Mouse (Mus musculus): ENCODE data around the gene Gli1.

Gene Gli1

DNA sequence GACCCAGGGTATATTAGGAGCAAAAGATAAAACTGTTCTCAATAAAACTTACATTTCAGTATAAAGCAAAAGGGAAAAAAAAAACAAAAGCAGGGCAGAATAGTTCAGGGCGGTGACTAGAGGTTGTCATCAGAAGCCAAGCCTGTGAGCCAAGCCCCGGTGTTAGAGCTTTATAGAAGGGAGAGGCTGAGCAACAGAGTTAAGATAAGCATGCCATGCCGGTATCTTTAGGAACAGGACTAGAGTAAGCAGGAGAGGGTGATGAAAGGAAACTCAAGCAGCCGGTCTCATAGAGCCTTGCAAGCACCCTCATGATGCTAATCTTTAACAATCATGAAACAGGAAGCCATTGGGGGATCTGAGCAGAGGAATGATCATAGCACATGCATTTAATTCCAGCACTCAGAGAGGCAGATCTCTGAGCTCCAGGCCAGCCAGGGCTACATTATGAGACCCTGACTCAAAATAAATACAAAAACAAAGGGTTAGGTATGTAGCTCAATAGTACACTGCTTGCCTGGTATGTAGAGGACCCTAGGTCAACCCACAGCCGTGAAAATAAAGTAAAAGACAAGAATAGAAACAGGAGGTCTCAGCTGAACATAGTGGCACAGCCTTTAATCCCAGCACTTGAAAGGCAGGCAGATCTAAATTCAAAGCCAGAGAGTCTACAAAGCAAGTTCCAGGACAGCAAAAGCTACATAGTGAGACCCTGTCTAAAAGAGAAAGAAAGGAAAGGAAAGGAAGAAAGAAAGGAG is 49.7 kb downstream of the Gli1 start:
- no peak for DNase-seq (ENCODE audit: low spot score)

DNA sequence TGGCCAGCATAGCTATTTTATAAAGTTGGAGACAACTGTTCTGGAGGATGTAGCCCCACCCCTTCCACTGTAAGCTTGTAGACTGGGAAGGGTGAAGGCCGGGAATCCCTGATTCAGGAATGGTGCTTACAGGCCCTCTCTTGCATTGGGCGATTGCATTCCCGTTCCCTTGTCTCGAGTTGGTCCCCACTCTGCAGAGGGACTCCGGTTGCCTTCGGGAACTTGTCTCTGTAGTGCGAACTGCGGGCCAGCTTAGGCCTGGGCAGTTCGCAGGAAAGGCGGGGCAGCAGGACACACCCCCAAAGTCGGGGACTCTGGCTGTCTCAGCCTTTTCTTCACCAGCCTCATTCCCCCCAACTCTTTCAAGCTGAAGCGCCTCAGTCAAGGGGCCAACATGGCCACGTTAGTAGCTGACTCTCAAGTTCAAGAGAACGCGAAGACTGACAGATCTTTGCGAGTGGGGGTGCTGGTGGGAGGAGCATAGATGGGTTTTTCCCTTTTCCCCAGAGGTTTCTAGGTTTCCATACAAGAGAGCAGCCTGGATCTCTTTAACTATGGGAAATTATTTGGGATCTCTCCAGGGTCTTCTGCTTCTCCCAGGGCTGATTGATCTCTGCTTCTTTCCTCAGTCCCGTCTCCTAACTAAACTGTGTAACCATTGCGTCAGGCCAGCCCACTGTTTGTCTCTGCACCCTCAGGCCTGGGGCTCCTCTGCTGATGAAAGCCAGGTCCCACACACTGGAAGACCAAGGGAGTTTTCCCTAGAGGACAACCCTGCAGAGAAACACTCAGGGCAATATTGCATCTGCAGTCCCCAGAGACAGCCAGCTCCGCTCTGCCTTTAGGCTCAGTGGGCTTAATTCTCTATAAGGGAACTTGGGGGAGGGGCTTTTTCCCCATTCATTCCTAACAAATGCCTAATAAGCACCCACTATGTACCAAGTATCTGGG is 50.6 kb downstream of the Gli1 start:
- DNase-seq (ENCODE audit: low spot score): peak; percentile 65

DNA sequence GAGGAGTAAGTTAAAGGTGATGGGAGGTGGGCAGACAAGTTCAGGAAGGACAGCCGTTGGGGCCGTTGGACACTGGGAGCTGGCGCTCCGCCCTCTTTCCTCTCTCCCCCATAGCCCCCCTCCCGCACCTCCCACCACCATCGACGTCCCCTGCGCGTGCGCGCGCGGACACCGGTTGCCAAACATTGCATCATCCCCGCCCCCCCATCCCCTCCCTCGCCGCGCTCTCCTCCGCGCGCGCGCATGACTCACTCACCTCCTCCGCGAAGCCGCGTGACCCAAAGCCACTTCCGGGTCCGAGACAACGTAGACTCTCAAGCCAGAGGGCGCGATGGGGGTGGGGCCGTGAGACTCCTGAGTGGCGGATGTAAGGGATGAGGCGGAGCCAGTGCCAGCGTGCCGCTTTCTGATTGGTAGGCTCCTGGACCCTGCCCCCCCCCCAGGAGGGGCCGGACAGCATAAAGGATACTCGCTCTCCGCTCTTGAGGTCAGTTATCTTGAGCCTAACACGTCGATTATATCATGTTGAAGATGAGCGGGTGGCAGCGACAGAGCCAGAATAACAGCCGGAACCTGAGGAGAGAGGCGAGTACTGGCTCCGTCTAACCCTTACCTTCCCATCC is 51.4 kb downstream of the Gli1 start:
- DNase-seq (ENCODE audit: low spot score): peak; percentile 100

DNA sequence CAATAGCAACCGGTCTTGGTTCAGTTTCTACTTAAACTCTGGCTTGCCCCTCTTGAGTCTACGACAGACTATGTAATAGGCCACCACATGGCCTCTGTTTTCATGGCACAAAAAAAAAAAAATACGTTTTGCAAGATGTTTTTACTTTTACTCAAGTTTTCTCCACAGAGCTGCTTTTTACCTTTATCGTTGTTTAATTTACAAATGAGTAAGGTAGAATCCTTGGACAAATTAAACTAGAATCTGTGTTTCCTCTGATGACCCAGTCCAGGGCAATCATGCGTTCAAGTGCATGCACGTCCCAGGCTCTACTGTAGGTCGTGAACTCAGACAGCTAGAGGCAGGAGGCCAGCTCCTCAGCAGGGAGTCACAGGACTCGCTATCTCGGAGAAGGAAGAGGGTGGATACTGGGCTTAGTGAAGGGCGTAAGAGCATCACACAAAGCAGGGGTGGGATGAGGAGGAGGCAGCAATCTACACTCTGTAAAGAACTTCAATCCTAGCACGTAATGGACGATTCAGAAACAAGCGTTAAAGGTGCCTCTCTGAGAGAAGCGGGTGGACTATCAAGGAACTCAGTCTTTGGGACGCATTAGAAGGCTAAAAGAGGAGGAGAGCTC is 52.1 kb downstream of the Gli1 start:
- DNase-seq (ENCODE audit: low spot score): peak; percentile 50

DNA sequence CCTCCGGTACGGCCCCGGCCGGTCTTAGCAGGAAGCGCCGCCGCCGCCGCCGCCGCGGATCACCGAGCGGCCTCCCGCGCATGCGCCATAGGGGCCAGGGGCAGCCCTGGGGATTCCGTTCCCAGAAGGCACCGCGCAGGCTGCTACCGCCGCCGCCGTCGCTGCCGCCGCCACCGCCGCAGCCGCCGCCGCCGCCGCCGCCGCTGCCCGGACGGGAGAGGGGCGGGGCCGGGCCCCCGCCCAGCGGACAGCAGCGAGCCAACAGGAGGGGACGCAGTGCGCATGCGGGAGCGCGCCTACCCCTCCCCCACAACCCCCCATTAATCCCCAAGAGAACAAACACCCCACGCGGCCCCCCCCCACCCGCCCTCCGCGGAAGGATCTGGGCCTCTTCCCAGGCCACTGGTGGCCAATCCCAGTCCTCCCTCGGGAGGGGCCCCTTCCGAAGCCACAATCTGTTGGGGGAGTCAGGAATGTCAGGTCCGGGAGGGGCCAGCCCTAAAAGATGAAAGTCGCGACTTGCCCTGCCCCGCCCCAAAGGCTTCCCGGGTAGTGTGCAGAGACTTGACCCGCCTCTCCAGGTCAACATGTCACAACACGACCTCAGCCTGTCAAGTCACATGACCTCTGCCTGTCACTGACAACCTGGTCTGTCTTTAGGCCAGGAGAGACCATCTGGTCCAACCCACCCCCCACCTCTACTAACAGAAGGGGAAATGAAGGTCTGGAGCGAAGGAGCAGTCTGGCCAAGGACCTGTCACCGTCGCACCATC is 52.8 kb downstream of the Gli1 start, which contains the start of gene Mbd6:
Gene Mbd6 (minus strand): TSS at position 219 of the 773 bp plus-strand sequence.
- DNase-seq (ENCODE audit: low spot score): peak; percentile 87

DNA sequence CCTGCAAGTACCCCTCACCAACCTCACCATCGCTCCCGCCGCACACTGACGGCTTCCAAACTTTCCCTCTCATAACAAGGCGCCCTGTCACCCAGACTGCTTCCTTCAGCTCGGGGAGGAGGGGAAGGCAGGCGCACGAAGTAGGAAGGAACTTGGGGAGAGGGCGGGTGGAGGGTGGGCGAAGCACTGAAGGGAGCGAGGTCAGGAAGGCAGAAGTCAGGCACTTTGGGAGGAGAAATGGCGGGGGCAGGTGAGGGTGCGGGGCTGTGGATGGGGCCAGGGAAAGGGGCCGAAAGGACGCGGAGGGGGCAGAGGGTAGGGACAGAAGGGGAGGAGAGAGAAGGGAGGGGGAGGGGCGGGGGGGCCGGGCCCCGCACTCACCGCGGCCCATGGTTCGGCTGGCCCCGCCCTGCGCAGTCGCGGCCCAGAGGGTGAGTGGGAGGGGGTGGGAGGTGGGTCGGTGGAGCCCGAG is 53.4 kb downstream of the Gli1 start:
- no peak for DNase-seq (ENCODE audit: low spot score)

DNA sequence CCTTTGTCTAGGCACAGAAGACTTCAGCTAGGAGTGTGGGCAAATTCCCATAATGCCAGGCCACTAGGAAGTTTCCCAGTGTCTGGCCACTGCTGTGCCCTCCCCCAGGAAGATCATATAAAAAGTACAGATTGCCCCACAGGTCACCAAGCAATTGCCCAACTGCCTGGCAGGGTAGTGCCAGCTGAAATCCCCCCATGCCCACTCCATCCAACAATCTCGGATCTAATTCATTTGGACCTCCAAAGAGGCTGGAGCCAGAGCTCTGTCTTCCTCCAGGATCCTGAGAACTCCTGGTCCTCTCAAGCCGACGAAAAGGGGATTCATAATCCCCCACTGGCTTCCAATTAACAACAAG is 53.9 kb downstream of the Gli1 start:
- DNase-seq (ENCODE audit: low spot score): no peak

DNA sequence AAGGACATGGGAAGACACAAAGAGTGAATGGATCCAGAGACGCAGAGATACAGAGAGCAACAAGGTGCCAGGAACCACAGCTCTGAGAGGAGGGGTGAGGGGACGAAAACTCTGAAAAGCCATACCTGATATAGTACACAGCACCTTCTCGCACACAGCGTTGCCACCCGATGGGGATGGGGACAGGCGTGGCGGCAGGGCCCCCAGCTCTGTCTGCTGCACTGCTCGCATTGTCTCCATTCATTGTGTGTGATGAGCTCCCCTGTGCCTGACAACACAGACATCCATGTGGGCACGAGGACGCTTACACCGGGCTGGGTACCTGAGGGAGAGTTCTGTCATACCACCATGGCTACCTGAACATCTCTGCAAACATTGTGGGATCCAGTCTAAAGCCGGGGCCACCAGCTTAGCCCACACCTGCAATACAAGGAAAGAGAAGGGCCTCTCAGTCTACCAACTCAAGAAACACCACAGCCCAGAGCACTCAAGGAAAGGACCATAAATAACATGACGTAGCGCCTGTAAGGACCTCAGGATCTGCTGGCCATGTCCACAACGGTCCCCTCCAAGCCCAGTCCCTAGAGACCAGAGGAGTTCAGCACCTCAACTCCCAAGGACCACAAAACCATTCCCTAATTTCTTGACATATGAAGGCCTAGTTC is 54.4 kb downstream of the Gli1 start:
- DNase-seq (ENCODE audit: low spot score): no peak

DNA sequence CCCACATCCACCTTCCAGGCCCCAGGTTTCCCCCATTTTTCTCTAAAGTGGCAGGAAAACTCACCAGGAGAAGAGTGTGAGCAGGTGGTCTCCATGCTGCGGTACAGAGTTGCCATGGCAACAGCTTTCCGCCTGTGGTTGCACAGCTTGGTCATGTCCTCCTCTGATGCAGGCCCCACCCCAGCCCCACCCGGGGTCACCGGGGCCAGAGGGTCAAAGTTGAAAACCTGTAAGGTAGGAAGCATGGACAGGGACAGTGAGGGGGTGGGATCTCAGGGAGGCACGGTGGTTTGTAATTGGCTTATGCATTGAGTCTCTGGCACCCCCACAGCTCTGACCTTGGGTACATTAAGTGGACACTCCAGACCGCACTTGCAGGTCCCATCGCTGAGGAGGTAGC is 55.0 kb downstream of the Gli1 start:
- DNase-seq (ENCODE audit: low spot score): no peak

DNA sequence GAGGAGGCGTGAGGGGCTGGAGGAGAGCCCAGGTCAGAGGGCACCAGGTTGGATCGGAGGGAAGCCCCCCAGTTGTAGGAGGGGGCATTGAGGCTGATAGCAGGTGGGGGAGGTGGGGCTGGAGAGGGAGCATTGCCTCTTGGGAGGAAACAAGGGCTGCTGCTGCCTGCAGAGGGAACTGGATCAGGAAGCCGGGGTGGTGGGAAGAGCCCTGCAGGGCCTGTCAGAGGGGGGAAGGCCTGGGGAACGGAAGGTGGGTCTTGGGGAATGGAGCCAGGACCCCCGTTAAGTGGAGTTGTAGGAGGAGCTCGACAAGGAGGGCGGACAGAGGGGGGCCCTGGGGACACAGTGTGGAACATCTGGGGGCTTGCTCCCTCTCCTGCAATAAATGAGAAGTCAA is 55.6 kb downstream of the Gli1 start:
- no peak for DNase-seq (ENCODE audit: low spot score)

DNA sequence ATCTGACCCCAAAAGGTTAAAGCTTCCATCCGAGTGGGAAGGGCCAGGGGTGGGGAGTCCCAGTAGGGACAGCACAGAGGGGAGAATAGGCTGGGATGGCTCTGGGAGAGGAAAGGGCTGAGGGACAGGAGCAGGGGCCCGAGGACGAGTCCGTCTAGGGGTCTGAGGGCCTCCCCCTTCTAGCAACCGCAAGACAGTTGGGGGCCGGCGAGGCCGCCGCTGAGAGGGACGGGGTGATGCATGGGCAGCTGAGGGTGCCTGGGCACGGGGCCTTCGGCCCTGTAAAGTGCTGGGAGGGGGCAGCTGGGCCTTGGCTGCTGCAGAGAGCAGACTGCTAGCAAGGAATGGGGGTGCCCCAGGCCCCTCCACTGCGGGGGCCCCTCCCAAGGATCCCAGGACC is 56.1 kb downstream of the Gli1 start:
- DNase-seq (ENCODE audit: low spot score): no peak

DNA sequence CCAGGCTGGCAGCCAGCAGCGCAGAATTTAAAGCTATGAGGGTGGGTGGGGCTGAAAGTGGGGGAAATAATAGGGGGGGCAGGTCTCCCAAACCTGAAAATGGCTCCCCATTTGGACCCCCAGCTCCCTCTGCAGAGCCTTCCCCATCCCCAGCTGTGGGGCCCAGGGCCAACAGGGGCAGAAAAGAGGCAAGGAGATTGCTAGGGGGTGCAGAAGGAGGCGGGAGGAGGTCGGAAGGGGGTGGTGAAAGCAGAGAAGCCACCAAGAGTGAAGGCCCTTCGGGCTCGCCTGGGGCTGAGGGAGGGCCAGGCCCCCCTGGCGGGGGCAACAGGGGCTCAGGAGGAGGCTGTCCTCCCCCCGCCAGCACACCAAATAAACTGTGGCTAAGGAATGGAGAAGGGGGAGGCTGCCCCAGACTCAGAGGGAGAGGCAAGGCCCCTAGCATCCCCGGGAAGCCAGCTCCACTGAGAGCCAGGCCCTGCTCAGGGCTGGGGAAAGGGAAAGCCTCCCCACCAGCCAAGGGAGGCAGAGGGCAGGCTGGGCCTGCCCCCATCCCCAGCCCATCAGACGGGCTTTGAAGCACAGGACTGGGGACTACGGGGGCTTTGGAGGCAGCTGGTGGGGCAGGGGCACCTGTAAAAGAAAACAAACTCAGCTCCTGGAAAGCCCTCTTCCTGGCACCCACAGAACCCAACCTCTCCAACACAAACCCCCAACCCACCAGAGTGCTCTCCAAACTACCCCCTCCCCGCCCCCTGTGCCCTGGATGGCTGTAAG is 56.9 kb downstream of the Gli1 start:
- DNase-seq (ENCODE audit: low spot score): no peak

DNA sequence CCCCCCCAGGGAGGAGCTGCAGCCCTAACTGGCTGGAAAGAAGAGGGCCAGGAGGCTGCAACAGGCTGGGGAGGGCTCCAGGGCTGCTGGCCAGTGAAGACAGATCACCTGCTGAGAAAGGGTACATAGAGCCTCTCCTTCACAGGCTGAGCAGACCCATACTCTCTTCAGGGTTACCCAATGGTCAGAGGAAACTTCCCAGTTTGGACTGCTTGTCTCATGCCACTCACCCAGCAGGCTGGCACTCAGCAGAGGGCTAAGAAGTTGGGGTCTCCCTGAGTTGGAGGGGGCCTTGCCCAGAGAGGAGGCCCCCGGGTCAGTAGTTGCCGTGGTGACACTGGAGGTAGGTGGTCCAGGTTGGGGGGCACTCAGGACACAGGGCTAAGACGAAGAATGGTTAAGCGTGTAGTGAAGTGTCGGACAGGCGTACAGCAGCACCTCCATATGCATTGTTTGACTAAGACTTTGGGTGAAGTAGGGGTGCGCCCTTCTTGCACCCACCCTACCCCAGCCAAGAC is 57.6 kb downstream of the Gli1 start:
- DNase-seq (ENCODE audit: low spot score): no peak

DNA sequence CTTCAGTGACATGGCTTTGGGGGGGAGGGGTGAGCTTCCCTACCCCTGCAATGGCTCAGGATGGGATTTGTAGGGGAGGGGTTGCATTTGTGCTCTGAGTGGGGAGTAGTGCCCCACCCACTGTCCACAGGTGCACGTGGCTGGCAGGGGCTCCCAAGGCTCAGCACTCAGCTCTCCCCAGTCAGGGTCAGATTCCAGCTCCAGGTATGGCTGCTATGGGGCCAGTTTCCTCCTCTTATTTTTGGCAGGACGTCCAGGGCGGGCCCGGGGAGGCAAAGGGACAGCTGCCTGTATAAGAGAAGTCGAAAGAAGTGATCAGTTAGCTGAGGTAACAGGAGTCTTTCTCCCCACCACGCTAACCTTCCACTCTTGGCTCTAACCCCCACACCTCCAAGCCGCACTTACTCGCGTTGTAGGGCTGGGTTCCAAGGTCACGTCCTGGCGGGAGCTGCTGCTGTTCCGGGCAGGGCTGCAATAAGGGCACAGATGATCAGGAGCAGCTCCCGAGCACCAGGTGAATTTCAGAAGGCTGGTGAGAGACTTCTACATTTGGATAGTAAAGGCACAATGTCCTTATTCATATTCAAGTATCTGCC is 59.1 kb downstream of the Gli1 start:
- DNase-seq (ENCODE audit: low spot score): peak; percentile 44

DNA sequence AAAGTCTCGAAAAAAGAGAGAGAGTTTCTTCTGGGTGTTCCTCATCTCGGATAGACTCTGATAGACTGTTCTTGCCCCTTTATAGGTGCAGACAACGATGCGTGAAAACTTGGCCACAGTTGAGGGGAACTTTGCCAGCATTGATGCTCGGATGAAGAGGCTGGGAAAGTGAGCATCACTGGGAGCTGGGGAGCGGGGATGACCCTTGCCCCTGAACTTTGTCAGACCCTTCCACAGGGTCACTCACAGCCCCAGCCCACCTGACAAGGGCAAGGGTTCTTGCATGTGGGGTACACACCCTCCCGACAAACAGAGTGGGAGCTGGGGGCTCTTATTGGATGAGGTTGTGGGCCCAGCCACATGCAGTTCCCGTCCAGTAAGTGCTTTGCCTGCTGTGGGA is 60.5 kb downstream of the Gli1 start:
- DNase-seq (ENCODE audit: low spot score): no peak

All from ovary, postnatal 36 days (tissue).